Mouse (Mus musculus) cortical plate, adult 2 months (tissue): Measurements from ENCODE around the gene Erg28. TPM values are rescaled to one million over a fixed set of nuclear protein-coding genes. Genes with fewer than 3 reads are reported as not detected.

Experiments used
- H3K27ac ChIP-seq: fragments of 200-500 bp; 2 replicates; pipeline ENCODE4 v1.5.1; 2012; ENCODE audit warnings: low read length, control low read depth, inconsistent platforms; ENCODE audit not compliant: insufficient read depth
- H3K4me1 ChIP-seq: fragments of 200-500 bp; 2 replicates; pipeline ENCODE4 v1.6.1; 2011; ENCODE audit warnings: low read length; ENCODE audit not compliant: control insufficient read depth, insufficient read depth
- H3K4me3 ChIP-seq: fragments of 200-500 bp; 2 replicates; pipeline ENCODE4 v1.5.1; 2011; ENCODE audit warnings: mild to moderate bottlenecking, low read length, control low read depth; ENCODE audit not compliant: insufficient read depth
- CTCF ChIP-seq: fragments of 200-500 bp; IDR thresholded peaks from 2 replicates; pipeline ENCODE4 v1.5.1; 2011; ENCODE audit warnings: mild to moderate bottlenecking, control low read depth, low read length; ENCODE audit not compliant: insufficient read depth; ENCODE audit errors: extremely low read depth
- POLR2A ChIP-seq: fragments of 200-500 bp; IDR thresholded peaks from 2 replicates; pipeline ENCODE4 v1.6.1; 2011; ENCODE audit warnings: mild to moderate bottlenecking, low read length, control low read depth; ENCODE audit not compliant: insufficient read depth; ENCODE audit errors: extremely low read depth
- polyA plus RNA-seq: library from polyadenylated mRNA; depleted of rRNA; stranded (reverse); fragments of >200 nt; gene quantifications from 2 replicates; pipeline ENCODE4 v1.2.3, GENCODE M21; 2012; rRNA removed

Gene Erg28
- 54.5 and 59.0 TPM in 2 replicates for polyA plus RNA-seq

DNA sequence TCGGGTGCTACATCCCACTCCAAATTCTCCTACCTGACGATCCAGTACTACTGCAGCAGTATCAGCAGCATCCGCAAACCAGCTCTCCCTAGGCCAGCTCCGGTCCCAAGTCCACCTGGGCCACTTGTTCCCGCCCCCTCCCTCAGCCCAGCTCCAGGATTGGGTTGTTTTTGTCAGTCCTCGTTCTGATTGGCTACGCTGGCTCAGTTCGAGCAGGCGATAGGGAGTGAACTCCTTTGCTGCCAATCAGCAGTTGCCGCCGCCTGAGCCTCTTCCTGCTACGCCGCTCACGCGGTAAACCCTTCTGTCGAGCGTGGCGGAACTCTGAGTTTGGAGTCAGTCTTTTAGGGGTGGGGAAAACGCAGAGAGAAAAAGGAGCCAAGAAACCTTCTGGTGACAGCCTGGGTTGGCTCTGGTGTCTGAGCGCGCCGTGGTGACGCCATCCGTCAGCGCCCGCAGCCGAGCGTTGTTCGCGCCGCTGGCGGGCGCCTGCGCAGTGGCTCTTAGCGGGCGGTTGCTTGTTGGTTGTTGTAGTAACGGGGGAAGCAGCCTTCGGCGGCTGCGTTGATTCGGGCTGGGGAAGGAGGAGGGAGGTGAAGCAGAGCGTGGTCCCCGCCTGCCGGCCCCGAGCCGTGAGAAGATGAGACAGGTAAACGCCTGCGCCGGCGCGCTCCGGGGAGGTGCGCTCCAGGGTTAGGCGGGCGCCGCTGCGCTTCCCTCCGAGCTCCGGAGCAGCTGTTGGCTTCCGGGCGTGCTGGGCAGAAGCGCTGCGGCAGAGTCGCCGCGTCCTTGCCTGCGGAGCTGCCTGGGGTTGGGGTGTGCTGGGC lies at the start of gene Erg28, which contains the start of gene Ttll5:
Gene Erg28 (minus strand): TSS at position 113 of the 827 bp plus-strand sequence.
Gene Ttll5 (plus strand): TSS at position 222 of the 827 bp plus-strand sequence.
- Histone ChIP-seq H3K27ac (peak within 1 kb of the TSS; percentile 49), H3K4me3 (peak within 1 kb of the TSS; percentile 47), H3K4me1 (peaks cover 1% of the 10 kb centered on the region; the same call in 1 of the 2 replicates)
- TF ChIP-seq CTCF: no peak
- peak; percentile 94 for TF ChIP-seq POLR2A

DNA sequence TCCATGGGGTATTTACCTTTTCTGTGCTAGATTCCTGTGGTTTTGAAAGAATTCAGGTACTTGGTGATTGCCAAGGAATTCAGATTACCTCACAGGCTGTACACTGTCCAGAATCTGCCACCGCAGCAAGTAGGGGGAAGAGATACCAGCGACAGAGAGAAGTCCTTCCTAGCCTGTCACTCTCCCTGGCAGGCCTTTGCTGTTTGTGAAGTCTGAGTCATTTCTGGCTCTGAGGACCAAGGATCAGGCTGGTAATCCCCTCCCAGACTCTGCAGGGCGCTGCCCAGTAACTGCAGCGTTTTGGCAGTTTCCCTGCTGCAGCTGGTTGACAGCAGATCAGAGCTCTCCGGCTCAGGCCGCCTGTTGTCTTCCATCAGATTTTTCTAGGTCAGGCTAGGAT lies 45.1 kb upstream of the Erg28 start:
- no peaks in the 10 kb centered on the region for H3K4me1 ChIP-seq
- peak overlapping the region; percentile 22; the same call in 1 of the 2 replicates for H3K27ac ChIP-seq
- no peak overlapping the region for H3K4me3 ChIP-seq
- no peak for TF ChIP-seq CTCF
- TF ChIP-seq POLR2A: no peak

DNA sequence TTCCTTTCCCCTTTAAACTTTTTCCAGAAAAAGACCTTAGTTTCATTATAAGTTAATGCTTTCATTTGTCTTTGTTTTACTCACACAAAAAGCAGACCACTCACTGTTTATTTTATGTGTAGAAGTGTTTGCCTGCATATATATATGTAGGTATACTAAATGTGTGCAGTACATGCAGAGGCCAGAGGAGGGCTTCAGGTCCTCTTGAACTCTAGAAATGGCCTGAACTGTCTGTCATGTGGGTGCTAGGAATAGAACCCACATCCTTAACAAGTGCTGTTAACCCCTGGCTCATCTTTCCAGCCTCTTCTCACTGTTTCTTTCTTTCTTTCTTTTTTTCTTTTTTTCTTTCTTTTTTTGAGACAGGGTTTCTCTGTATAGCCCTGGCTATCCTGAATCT lies 42.8 kb upstream of the Erg28 start:
- TF ChIP-seq CTCF (no peak), POLR2A (no peak)
- H3K4me3 ChIP-seq: no peak overlapping the region
- no peak overlapping the region for H3K27ac ChIP-seq
- H3K4me1 ChIP-seq: 0 out of 2 replicates have a peak, but pooled peaks cover 1% of the 10 kb centered on the region

DNA sequence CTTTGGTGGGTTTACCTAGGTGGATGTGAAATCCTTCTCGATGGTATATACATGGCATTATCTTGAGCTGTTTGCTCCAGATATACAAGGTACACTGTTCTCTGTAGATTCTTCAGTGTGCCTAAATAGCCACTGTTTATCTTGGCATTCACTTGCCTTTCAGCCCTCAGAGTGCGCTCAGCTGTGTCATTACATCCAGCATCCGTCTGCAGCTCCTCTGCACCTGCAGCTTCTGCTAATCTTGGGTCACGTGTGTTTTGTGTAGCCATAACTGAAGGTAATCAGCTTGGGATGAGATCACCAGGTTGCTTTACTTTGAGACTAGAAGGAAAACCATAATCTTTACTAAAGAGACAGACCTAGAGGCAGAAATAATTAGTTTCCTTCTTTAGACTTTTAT lies 42.3 kb upstream of the Erg28 start:
- no peak overlapping the region for H3K27ac ChIP-seq
- TF ChIP-seq CTCF: no peak
- TF ChIP-seq POLR2A: no peak
- 0 out of 2 replicates have a peak, but pooled peaks cover 3% of the 10 kb centered on the region for H3K4me1 ChIP-seq
- no peak overlapping the region for H3K4me3 ChIP-seq

DNA sequence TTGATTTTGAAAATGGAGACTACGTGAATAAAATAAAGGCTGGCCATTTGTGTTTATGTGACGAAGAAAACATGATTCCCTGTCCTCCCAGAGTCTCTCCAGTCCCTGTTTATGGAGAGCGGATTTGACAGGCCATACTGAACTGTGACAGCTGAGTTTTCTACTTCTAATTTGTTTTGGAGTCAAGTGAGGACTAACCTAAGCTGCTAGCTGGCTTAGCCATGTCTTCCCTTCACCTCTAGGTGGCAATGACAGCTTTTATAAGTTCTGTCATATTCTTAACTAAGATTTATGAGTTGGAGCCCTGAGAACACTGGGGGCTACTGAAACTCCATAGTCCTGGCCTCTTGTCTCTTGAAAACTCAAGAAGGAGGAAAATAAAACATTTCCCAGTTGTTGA lies 41.2 kb upstream of the Erg28 start:
- no peak overlapping the region for H3K27ac ChIP-seq

DNA sequence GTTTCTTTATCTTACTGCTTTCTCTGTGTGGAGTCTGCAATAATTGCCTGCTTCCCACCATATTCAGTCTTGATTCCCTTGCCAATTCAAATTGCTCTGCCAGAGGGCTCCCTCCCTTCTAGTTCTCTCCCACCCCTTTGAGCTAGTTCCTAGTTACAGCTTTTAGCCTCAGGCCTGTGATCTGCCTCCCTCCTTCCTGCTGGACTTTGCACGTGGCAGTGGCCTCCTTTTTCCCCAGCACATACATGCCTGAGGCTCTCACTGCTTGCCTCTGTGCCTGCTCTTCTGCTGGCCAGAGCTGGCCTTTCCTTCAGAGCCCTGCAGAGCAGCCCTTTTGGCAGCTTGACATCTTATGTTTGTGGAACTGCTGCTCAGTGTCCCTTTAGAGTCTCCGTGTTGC lies 38.2 kb upstream of the Erg28 start:
- TF ChIP-seq POLR2A (no peak), CTCF (no peak)
- no peak overlapping the region for H3K4me3 ChIP-seq
- peaks cover 5% of the 10 kb centered on the region; the same call in 1 of the 2 replicates for H3K4me1 ChIP-seq
- H3K27ac ChIP-seq: no peak overlapping the region

More for the DNA sequence above, 41.2 kb upstream of the Erg28 start:
- TF ChIP-seq POLR2A (no peak), CTCF (peak; percentile 47; the same call in 1 of the 2 replicates)
- Histone ChIP-seq H3K4me1 (0 out of 2 replicates have a peak, but pooled peaks cover 3% of the 10 kb centered on the region), H3K4me3 (no peak overlapping the region)

DNA sequence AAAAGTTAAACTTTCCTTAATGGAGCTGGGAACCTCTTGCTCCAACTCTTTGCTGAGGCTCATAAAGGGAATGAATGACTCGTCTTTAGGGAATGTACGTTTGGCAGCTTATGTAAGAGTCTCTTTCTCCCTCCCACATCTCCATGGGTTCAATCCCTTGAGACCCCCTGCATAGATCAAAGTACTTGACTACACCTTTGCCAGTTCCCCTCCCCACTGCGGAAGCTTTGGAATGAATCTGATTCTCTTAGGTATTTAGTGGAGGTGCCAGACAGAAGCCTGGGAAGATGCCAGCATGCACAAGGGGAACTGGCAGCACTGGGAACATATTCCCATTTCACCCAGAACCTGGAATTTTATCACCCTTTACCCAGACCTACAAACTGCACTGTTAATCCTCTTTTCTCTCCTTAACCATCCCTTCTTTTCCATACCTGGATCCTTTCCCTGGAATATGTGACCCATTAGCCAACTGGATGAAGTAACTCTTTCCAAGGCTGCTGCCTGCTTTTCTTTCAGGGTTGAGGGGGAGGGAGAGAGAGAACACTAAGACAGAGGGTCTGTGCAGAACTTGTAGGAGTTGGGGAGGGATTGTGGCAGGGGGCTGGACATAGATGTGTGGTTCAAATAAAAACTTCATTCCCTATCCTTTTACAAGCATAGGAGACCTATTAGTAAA lies 35.3 kb upstream of the Erg28 start:
- TF ChIP-seq POLR2A: no peak
- no peak for TF ChIP-seq CTCF
- Histone ChIP-seq H3K27ac (no peak overlapping the region), H3K4me1 (peaks cover 5% of the 10 kb centered on the region; the same call in 1 of the 2 replicates), H3K4me3 (no peak overlapping the region)

DNA sequence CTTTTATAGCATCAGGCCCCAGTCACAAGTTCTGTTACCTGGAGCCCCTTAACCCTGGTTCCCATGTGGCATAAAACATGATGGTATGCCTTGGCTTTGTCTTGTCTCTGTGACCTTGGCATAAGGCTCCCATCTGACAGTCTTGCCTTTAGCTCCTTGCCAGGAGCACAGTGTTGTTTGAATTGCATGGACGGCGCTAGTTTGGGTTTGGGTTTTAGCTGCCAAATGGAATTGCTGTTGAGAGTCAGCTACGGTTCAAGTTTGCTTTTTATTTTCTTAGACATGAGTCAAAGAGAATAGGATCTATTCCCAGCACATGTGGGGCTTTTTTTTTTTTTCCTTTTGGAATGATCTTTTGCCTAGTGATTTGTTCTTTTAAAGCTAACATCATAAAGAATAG lies 34.8 kb upstream of the Erg28 start:
- Histone ChIP-seq H3K27ac (no peak overlapping the region), H3K4me1 (peaks cover 5% of the 10 kb centered on the region; the same call in 1 of the 2 replicates), H3K4me3 (no peak overlapping the region)
- TF ChIP-seq CTCF (no peak), POLR2A (no peak)

DNA sequence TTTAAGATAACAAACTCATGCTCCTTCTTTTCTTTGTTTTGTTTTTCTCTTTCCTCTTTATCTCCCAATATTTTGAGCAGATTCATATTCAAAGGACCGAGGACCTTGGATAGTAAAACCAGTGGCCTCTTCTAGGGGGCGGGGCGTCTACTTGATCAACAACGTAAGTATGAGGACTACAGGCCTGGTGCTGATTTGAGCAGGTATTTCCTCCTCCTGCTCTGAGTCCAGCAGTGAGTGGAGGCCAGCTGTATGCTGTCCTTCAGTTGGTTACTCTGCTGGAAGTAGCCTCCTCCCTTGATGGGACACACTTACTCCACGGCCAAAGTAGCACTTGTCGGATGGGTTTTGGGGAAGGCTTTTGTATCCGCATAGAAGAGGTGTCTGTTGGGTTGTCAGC lies 33.0 kb upstream of the Erg28 start:
- TF ChIP-seq CTCF: no peak
- no peak for TF ChIP-seq POLR2A
- peaks cover 4% of the 10 kb centered on the region; the same call in 1 of the 2 replicates for H3K4me1 ChIP-seq
- H3K27ac ChIP-seq: no peak overlapping the region
- no peak overlapping the region for H3K4me3 ChIP-seq

DNA sequence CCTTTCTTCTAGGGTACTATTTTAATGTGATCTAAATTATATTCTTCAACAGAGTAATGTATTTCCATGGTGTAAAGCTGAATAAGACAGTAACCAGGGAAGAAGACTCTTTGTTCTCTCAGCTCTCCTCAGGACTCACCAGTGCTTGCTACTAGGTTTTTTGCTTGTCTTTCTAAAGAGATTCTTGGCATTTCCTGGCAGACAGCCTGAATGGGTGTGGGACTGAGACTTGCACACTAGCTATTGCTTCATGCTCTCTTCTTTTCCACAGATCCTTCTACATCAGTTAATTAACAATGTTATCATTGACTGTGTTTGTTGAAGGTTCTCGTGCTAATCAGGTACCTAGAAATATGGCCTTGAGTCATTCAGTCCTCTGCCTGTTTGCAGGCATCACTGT lies 29.9 kb upstream of the Erg28 start:
- Histone ChIP-seq H3K4me1 (peaks cover 2% of the 10 kb centered on the region; the same call in 1 of the 2 replicates), H3K27ac (no peak overlapping the region), H3K4me3 (no peak overlapping the region)
- no peak for TF ChIP-seq CTCF
- no peak for TF ChIP-seq POLR2A
